Mouse (Mus musculus): Measurements from ENCODE around the gene Bcl2a1c. TPM values are rescaled to one million over a fixed set of nuclear protein-coding genes. Genes with fewer than 3 reads are reported as not detected.

Gene Bcl2a1c
- polyA plus RNA-seq, 1 experiment from 2014 or later: not detected

DNA sequence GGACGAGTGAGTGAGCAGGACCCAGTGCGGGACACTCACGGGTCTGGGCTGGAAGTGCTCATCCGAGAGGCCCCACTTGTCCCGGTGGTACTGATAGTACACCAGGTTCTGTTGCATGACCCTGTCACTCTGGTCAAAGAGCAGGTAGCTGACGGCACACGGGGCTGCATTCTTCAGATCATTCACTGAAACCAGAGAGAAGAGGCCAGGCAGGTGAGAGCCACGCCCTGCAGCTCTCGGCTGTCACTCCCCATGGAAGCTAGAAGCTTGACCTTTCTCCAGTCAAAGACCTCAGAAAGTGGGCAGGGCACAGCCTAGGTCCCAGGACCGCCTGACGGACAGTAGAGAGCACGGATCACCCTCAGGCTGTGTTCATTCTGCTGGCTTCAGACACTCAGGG is 49.9 kb downstream of the Bcl2a1c start:
- DNase-seq (no peak), ATAC-seq (no peak)
- H3K4me2 ChIP-seq (ENCODE audit: low read depth, low read length): no peak overlapping the region
- no peaks in the 10 kb centered on the region for H3K9me3 ChIP-seq (ENCODE audit: low read length)
- no peaks in the 10 kb centered on the region for H3K27me3 ChIP-seq (ENCODE audit: insufficient read depth, low read length)
- H3K4me1 ChIP-seq (ENCODE audit: insufficient read depth): no peaks in the 10 kb centered on the region
- H3K4me3 ChIP-seq (ENCODE audit: low read depth, low read length): no peak overlapping the region
- 83% methylated on average over 12 of the region's 12 CpGs for WGBS (ENCODE audit: insufficient replicate concordance)
- peaks cover 4% of the 10 kb centered on the region; the same call in 1 of the 2 replicates for H3K36me3 ChIP-seq (replicated peaks; ENCODE audit: insufficient read depth, low read length)
- TF ChIP-seq CTCF (IDR thresholded peaks at IDR 0.05; ENCODE audit: low read depth): no peak
- no peak for TF ChIP-seq EP300 (IDR thresholded peaks at IDR 0.05; ENCODE audit: low read depth)
- no peak overlapping the region for H3K27ac ChIP-seq (ENCODE audit: low read depth)
- H3K9ac ChIP-seq (replicated peaks): no peak overlapping the region

Other genes with a start within 250 kb of the Bcl2a1c start
- gene Crtap, start 60.5 kb downstream of the Bcl2a1c start, polyA plus RNA-seq (2015; fragmentation: Nextera tagmentation; extraction: Ambion mirVana): 19.9 and 20.1 TPM in 2 replicates
- gene Glb1, start 70.9 kb downstream of the Bcl2a1c start, polyA plus RNA-seq (2015; fragmentation: Nextera tagmentation; extraction: Ambion mirVana): 10.3 and 10.7 TPM in 2 replicates
- gene Tmppe, start 71.0 kb downstream of the Bcl2a1c start, polyA plus RNA-seq (2015; fragmentation: Nextera tagmentation; extraction: Ambion mirVana): 1.4 and 2.2 TPM in 2 replicates
- gene Ccr4, start 174.8 kb downstream of the Bcl2a1c start, polyA plus RNA-seq (2015; fragmentation: Nextera tagmentation; extraction: Ambion mirVana): not detected in 2 replicates
- gene C130032M10Rik, start 185.6 kb downstream of the Bcl2a1c start, polyA plus RNA-seq (2015; fragmentation: Nextera tagmentation; extraction: Ambion mirVana): not detected in 2 replicates
- gene Trim71, start 234.2 kb downstream of the Bcl2a1c start, polyA plus RNA-seq (2015; fragmentation: Nextera tagmentation; extraction: Ambion mirVana): 0.05 and 0.06 TPM in 2 replicates

All from liver, postnatal 0 days (tissue).